Mouse (Mus musculus) CH12F3 (cell line): Measurements from ENCODE around the gene Tcf20.

Experiments
- in situ Hi-C: fragments of 300-500 bp; cut with MboI; formaldehyde crosslinking; loops from 2 replicates; pipeline ENCODE4 v1.14.3; 2020; ENCODE audit warnings: low sequenced_read_pairs

Gene Tcf20

GRCm38 (mm10) chr15:82821657-82822056 lies 166.0 kb downstream of the Tcf20 start:
- in situ Hi-C loops, result no loop called here

DNA sequence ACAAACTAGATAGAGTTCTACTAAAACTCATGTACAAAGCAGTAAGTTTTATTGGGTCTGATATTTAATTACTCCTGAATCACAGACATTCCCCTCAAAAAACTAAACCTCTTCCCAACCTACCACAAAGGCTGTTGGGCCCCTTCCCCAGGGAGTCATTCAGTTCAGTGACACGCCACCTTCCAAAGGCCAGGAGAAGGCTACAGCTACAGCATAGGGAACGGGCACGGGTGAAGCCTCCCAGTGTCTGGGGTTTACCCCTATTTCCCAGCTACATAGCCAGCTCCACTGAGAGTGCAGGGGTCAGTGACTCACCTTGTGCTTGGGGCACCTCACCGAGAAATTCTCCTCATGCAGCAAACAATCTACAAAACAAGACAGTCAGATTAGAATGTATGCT lies 172.4 kb downstream of the Tcf20 start:
- in situ Hi-C loops, result loop anchor here (10.0 kb wide), 1 partner anchor 230 kb away; no protein-coding TSS in a partner anchor

DNA sequence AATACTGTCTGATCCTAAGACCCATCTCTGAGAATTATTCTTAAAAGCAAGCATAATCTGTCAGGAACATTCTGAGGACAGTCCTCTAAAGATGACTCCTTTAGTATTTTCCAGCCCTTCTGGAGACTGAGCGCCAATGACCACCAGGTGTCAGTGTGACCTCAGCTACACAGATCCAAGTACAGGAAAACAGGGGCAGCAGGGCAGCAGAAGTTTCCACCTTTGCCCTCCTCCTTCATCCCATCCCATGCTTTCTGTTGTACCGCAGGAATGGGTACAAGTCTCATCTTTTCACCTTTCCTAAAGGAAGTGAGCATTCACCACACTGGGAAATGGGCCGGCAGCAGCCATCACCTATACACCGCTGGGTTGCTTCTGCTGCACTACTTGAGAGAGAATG lies 172.9 kb downstream of the Tcf20 start:
- in situ Hi-C loops, result loop anchor here (10.0 kb wide), 1 partner anchor 230 kb away; no protein-coding TSS in a partner anchor

DNA sequence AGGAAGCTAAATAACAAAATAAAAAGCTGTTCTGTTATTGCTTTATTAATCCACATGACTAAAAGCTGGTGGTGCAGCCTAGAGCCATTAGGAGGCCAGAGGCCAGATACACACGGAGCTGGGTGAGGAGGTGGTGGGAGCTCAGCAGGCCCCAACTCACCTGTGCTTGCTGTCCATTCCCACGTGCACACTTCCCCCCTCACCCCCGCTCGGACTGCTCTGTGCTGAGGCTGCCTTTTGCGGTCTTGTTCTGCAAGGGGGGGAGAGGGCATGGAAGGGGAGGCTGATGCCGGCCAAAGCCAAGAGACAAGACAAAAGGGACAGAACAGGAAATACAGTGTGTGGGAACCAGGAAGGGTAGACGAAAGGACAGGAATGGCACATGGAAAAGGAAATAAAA lies 173.4 kb downstream of the Tcf20 start:
- in situ Hi-C loops, result loop anchor here (10.0 kb wide), 1 partner anchor 230 kb away; no protein-coding TSS in a partner anchor

DNA sequence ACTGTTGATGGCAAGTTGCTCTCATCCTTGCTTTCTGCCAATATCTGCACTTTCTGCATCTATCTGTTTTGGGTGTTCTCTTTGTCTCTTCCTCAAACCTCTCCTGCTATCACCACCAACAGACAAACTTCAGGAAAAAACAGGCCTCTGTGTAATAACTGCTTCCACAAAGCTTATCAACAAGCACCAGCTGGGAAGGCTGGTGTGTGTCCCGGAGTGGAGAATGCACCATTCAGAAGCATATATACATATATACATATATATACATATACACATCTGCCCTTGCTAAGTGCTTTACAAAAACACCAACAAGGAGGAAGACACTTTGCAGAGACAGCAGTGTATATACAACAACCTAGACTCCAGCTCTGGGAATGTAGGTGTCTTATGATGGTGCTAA lies 177.1 kb downstream of the Tcf20 start:
- in situ Hi-C loops, result loop anchor here (10.0 kb wide), 1 partner anchor 234 kb away; no protein-coding TSS in a partner anchor

- in situ Hi-C loops, result no loop called here
These were observed 178.2 kb downstream of the Tcf20 start for GRCm38 (mm10) chr15:82809511-82809910.

DNA sequence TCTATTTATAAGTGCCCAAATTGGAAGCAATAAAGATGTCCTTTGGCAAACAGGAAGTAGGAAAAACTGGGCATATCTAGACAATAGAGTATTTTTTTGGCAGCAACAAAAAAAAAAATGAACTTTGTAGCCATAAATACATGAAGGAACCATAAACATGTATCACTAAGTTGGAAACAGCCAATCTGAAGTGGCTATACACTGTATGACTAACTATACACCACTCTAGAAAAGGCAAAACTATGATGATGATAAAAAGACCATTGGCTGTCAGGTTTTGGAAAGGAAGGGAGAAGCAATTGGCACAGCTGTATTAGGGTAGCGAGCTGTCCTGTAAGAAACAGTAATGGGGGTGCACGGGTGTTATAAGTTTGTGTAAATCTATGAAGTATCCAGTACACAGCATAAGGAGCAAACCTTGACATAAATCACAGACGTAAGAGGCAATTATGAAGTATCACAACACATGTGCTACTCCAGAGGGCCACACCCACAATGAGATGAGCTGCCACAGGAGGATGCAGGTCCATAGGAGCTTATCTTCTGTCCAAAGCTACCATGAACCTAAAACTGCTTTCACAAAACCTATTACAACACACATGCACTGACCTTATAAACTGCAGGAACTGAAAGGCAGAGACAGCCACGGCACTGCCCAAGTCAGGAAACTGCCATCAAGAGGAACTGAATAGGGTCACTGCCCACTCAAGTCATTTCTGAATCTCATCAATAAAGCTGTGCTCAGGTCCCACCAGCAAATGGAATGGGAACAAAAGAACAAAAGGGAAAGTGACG lies 180.5 kb downstream of the Tcf20 start:
- in situ Hi-C loops, result no loop called here

GRCm38 (mm10) chr15:82804708-82805639 lies 182.7 kb downstream of the Tcf20 start:
- in situ Hi-C loops, result no loop called here

GRCm38 (mm10) chr15:82795936-82796440 lies 191.7 kb downstream of the Tcf20 start:
- in situ Hi-C loops, result loop anchor here (25.0 kb wide), 1 partner anchor 509 kb away; the partner anchor contains the start of gene Wbp2nl

DNA sequence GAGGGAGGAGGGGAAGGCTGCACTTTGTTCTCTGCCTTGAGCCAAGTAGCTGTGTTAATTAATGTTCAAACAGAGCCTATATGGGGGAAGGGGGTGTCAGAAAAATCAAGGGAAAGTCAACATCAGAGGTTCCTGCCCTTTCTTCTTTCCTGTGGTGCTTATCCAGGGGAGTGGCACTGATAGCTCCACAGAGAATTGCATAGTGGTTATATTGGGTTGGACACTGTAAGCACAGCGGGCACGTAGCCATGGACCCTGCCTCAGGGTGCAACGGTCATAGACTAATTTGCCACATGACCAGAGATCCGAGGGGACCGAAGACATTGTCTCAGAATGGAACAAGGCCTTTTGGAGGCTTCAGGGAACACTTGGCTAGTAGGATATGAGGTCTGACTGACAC lies 193.4 kb downstream of the Tcf20 start, which contains the start of gene Cyp2d26:
TSS of gene Cyp2d26 (minus strand) at position 18 of the 400 bp plus-strand sequence.
- in situ Hi-C loops, result loop anchor here (25.0 kb wide), 1 partner anchor 507 kb away; the partner anchor contains the start of gene Wbp2nl

GRCm38 (mm10) chr15:82793868-82794267 lies 193.8 kb downstream of the Tcf20 start:
- in situ Hi-C loops, result loop anchor here (25.0 kb wide), 1 partner anchor 507 kb away; the partner anchor contains the start of gene Wbp2nl

- in situ Hi-C loops, result loop anchor here (25.0 kb wide), 1 partner anchor 506 kb away; the partner anchor contains the start of gene Wbp2nl
These were observed 194.2 kb downstream of the Tcf20 start for GRCm38 (mm10) chr15:82793454-82793853.

GRCm38 (mm10) chr15:82792566-82792965 lies 195.1 kb downstream of the Tcf20 start:
- in situ Hi-C loops, result loop anchor here (25.0 kb wide), 1 partner anchor 505 kb away; the partner anchor contains the start of gene Wbp2nl

GRCm38 (mm10) chr15:82784581-82784980 lies 203.1 kb downstream of the Tcf20 start:
- in situ Hi-C loops, result loop anchor here (25.0 kb wide), 1 partner anchor 497 kb away; the partner anchor contains the start of gene Wbp2nl

DNA sequence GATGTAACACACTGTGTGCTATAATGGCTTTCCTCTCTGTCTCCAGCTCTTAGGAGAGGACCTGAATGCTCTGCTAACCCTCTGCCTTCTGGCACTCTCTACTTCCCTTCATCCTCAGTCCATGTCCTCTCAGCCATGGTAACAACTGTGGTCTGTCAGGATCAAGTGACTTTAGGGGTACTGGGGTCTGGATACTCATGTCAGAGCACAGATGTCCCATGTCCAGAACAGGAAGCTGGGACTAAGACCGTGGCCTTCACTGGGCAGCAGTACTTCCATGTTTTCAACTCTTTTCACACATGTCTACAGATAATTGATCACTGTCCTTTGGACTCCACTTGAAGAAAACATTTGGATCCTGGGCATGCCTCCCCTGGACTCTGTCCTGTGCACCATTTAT lies 203.9 kb downstream of the Tcf20 start:
- in situ Hi-C loops, result loop anchor here (25.0 kb wide), 1 partner anchor 496 kb away; the partner anchor contains the start of gene Wbp2nl

- in situ Hi-C loops, result loop anchor here (25.0 kb wide), 1 partner anchor 491 kb away; the partner anchor contains the start of gene Wbp2nl
These were observed 209.8 kb downstream of the Tcf20 start for GRCm38 (mm10) chr15:82777856-82778255.

DNA sequence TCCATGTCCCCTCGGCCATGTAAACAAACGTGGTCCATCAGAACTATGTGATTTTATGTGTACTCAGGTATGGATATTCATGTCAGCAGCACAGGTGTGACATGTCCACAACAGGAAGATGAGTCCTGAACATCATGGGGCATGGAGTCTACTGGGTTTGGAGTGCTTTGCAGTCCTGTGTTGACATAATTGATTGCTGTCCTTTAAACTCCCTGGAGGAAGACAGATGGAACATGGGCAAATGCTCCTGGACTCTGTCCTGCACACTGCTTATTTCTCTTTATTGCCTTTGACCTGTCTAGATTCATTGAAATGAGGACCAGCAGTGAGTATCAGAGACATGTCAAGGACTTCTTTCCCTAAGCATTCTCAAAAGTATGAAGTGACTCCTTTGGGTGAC lies 221.7 kb downstream of the Tcf20 start:
- in situ Hi-C loops, result no loop called here

DNA sequence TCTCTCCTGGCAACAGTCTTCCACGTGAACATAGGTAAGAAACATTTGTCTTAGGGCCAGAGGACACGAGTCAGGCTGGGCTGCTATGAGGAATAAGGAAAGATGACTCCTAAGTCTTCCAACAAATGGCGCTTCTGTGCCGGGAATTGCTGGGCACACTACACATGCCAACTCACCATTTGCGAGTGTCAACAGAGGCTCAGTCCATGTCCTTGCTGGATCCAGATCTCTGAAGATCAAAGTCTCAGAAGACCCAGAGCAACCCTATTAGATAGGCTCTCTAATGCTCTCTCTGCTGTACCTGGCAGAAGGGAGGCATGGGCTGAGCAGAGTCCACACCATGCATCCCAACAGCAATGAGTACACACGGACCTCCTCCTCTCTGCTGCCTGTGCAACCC lies 222.8 kb downstream of the Tcf20 start:
- in situ Hi-C loops, result no loop called here

DNA sequence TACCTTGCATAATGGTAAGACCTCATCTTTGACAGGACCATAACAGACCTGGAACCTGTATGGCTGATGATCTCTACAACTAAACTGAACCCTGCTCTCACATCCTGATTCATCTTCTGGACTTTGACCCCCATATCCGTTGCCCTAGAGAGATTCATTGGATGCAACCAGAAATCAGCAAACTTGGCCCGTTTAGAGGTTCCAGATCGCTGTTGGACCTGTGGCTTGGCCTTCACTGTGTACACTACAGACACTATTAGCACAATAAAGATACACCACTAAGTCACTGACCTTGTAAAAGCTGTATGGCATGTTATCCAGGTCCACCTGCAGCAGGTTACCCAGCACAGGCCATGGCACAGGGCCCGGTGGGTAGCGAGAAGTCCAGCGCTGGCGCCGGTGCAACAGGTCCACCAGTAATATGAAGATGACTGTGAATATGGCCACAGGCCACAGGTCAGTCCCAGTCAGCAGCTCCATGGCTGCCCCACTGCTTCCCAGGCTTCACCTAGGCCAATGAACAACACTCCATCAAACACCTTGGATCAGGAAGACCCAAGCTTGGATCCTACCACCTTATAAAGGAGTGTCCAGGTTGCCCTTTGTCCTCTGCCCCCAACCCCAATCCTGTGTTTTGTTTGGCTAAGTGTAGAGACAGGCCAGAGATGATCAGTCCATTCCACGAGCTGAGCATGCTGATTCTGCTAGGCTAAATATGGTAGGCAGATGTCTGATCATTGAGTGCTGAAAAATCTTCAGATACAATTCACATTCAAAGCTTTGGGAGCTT lies 223.8 kb downstream of the Tcf20 start, which contains the start of gene Cyp2d40:
TSS of gene Cyp2d40 (minus strand) at position 553 of the 790 bp plus-strand sequence.
- in situ Hi-C loops, result no loop called here
